Mouse (Mus musculus): Measurements from ENCODE around the gene Pigk.

GRCm38 (mm10) chr3:152898906-152899305 lies 185.0 kb downstream of the Pigk start:
- TF ChIP-seq POLR2A (IDR thresholded peaks at IDR 0.05; ENCODE audit: low read depth, low read length) (no peak), CTCF (IDR thresholded peaks at IDR 0.05; ENCODE audit: extremely low read depth, insufficient read length, insufficient replicate concordance, low read depth, low read length) (no peak)
